22 mouse cellular contexts compared by ENCODE assay signal in genomic region chr9:15584209-15584608, GRCm38 (mm10). TPM values are rescaled to one million over a fixed set of nuclear protein-coding genes. Genes with fewer than 3 reads are reported as not detected.
A peak's percentile ranks its signal among the peaks of the same experiment; 100 is the strongest.
DNase-seq lines count a peak whose midpoint lies in the region; ATAC-seq and TF ChIP-seq lines count a peak whose summit lies in the region.
"Had no signal": no experiment of that assay in that cellular context is flagged by ENCODE, and none has a peak within 500 bp of the region (broad histone marks: within the 10 kb centered on the region; RNA-seq: fewer than 3 reads in every experiment).

No protein-coding gene starts in this region.

- 0 out of 2 replicates have a peak, but pooled peaks have one; percentile 67 for ATAC-seq in embryonic facial prominence, embryonic 12.5 days (ENCODE audit: insufficient number of reproducible peaks, insufficient read depth, low FRiP score, low TSS enrichment)
- ATAC-seq in stomach, embryonic 15.5 days (ENCODE audit: insufficient read depth, low FRiP score, low read depth): peak; percentile 31; the same call in 1 of the 2 replicates
- ATAC-seq in stomach, postnatal 0 days (ENCODE audit: low FRiP score, low TSS enrichment): no peak
- no peak for ATAC-seq in hindbrain, embryonic 12.5 days (ENCODE audit: low FRiP score)
- ATAC-seq: forebrain, embryonic 13.5 days; hindbrain, embryonic 16.5 days; Patski had no signal

- H3K9ac ChIP-seq in embryonic facial prominence, embryonic 12.5 days: no peak overlapping the region
- no peak overlapping the region for H3K9ac ChIP-seq in stomach, embryonic 15.5 days
- no peak overlapping the region for H3K9ac ChIP-seq in stomach, postnatal 0 days (ENCODE audit: low read length)
- no peak overlapping the region for H3K9ac ChIP-seq in hindbrain, embryonic 12.5 days
- H3K9ac ChIP-seq: embryonic facial prominence, embryonic 13.5 days; forebrain, embryonic 13.5 days; heart, embryonic 13.5 days; hindbrain, embryonic 13.5 days had no signal

- TF ChIP-seq POLR2A in kidney, adult 2 months (IDR thresholded peaks at IDR 0.05; ENCODE audit: low read depth, low read length): peak; percentile 7

- DNase-seq in embryonic facial prominence, embryonic 10.5 days (ENCODE audit: low spot score): no peak
- DNase-seq in kidney, adult 2 months: no peak
- DNase-seq in kidney, adult 18-20 months: no peak
- no peak for DNase-seq in stomach, postnatal 0 days (ENCODE audit: low spot score)
- DNase-seq: adrenal gland, postnatal 10 days; adrenal gland, postnatal 36 days; cerebellum, adult 18-20 months; cerebellum, adult 9-10 months; cerebellum, postnatal 14 days; gastrocnemius, postnatal 25 days; heart, adult 2 months had no signal

- no peak overlapping the region for H3K4me2 ChIP-seq in embryonic facial prominence, embryonic 12.5 days (replicated peaks)
- no peak overlapping the region for H3K4me2 ChIP-seq in stomach, embryonic 15.5 days
- H3K4me2 ChIP-seq in stomach, postnatal 0 days (replicated peaks; ENCODE audit: low read depth): no peak overlapping the region
- no peak overlapping the region for H3K4me2 ChIP-seq in hindbrain, embryonic 12.5 days (replicated peaks)
- H3K4me2 ChIP-seq: embryonic facial prominence, embryonic 13.5 days; forebrain, embryonic 13.5 days; heart, embryonic 13.5 days; hindbrain, embryonic 13.5 days had no signal

- no peaks in the 10 kb centered on the region for H3K4me1 ChIP-seq in embryonic facial prominence, embryonic 12.5 days
- H3K4me1 ChIP-seq in embryonic facial prominence, embryonic 10.5 days: no peaks in the 10 kb centered on the region
- H3K4me1 ChIP-seq in kidney, adult 2 months (ENCODE audit: control insufficient read depth, insufficient read depth, low read length): no peaks in the 10 kb centered on the region
- no peaks in the 10 kb centered on the region for H3K4me1 ChIP-seq in stomach, embryonic 15.5 days
- H3K4me1 ChIP-seq in stomach, postnatal 0 days (replicated peaks; ENCODE audit: control insufficient read depth, insufficient read depth): no peaks in the 10 kb centered on the region
- H3K4me1 ChIP-seq in hindbrain, embryonic 12.5 days: no peaks in the 10 kb centered on the region
- H3K4me1 ChIP-seq: forebrain, embryonic 13.5 days; heart, embryonic 10.5 days; heart, embryonic 13.5 days; hindbrain, embryonic 13.5 days had no signal

- H3K36me3 ChIP-seq in embryonic facial prominence, embryonic 12.5 days: no peaks in the 10 kb centered on the region
- no peaks in the 10 kb centered on the region for H3K36me3 ChIP-seq in embryonic facial prominence, embryonic 10.5 days (replicated peaks)
- no peaks in the 10 kb centered on the region for H3K36me3 ChIP-seq in kidney, adult 2 months (ENCODE audit: control insufficient read depth, insufficient read depth, low read length)
- H3K36me3 ChIP-seq in stomach, embryonic 15.5 days: no peaks in the 10 kb centered on the region
- no peaks in the 10 kb centered on the region for H3K36me3 ChIP-seq in stomach, postnatal 0 days (ENCODE audit: control insufficient read depth, insufficient read depth, low read length)
- H3K36me3 ChIP-seq in hindbrain, embryonic 12.5 days: no peaks in the 10 kb centered on the region
- H3K36me3 ChIP-seq: embryonic facial prominence, embryonic 13.5 days; forebrain, embryonic 10.5 days; heart, embryonic 10.5 days; heart, embryonic 13.5 days; hindbrain, embryonic 13.5 days had no signal

- TF ChIP-seq EP300 in stomach, postnatal 0 days (optimal IDR thresholded peaks at IDR 0.05): no peak

- no peak for TF ChIP-seq CTCF in kidney, adult 2 months (conservative IDR thresholded peaks at IDR 0.05; ENCODE audit: insufficient read depth, insufficient read length, low read depth, low read length)
- no peak for TF ChIP-seq CTCF in stomach, postnatal 0 days (IDR thresholded peaks at IDR 0.05; ENCODE audit: low read depth)

- H3K27ac ChIP-seq in embryonic facial prominence, embryonic 12.5 days: no peak overlapping the region
- no peak overlapping the region for H3K27ac ChIP-seq in embryonic facial prominence, embryonic 10.5 days (replicated peaks)
- no peak overlapping the region for H3K27ac ChIP-seq in kidney, adult 2 months (ENCODE audit: insufficient read depth, low read depth, low read length)
- H3K27ac ChIP-seq in stomach, embryonic 15.5 days: no peak overlapping the region
- no peak overlapping the region for H3K27ac ChIP-seq in stomach, postnatal 0 days (replicated peaks)
- H3K27ac ChIP-seq in hindbrain, embryonic 12.5 days: no peak overlapping the region
- H3K27ac ChIP-seq: embryonic facial prominence, embryonic 13.5 days; forebrain, embryonic 10.5 days; forebrain, embryonic 13.5 days; heart, adult 2 months; heart, embryonic 10.5 days; heart, embryonic 13.5 days; hindbrain, embryonic 13.5 days had no signal

- H3K4me3 ChIP-seq in embryonic facial prominence, embryonic 12.5 days: no peak overlapping the region
- H3K4me3 ChIP-seq in embryonic facial prominence, embryonic 10.5 days: no peak overlapping the region
- H3K4me3 ChIP-seq in kidney, adult 2 months (ENCODE audit: insufficient read depth, low read depth, low read length): no peak overlapping the region
- H3K4me3 ChIP-seq in stomach, embryonic 15.5 days (replicated peaks): no peak overlapping the region
- no peak overlapping the region for H3K4me3 ChIP-seq in stomach, postnatal 0 days (ENCODE audit: low read depth, low read length)
- no peak overlapping the region for H3K4me3 ChIP-seq in hindbrain, embryonic 12.5 days
- H3K4me3 ChIP-seq: embryonic facial prominence, embryonic 13.5 days; forebrain, embryonic 10.5 days; forebrain, embryonic 13.5 days; heart, adult 2 months; heart, embryonic 10.5 days; heart, embryonic 13.5 days; hindbrain, embryonic 13.5 days had no signal

- H3K9me3 ChIP-seq in embryonic facial prominence, embryonic 12.5 days: no peaks in the 10 kb centered on the region
- no peaks in the 10 kb centered on the region for H3K9me3 ChIP-seq in embryonic facial prominence, embryonic 10.5 days
- H3K9me3 ChIP-seq in stomach, embryonic 15.5 days: no peaks in the 10 kb centered on the region
- H3K9me3 ChIP-seq in stomach, postnatal 0 days (ENCODE audit: control insufficient read depth, low read length): no peaks in the 10 kb centered on the region
- H3K9me3 ChIP-seq in hindbrain, embryonic 12.5 days (replicated peaks): no peaks in the 10 kb centered on the region
- H3K9me3 ChIP-seq: embryonic facial prominence, embryonic 13.5 days; forebrain, embryonic 10.5 days; forebrain, embryonic 13.5 days; heart, embryonic 10.5 days; heart, embryonic 13.5 days; hindbrain, embryonic 13.5 days had no signal

- no peaks in the 10 kb centered on the region for H3K27me3 ChIP-seq in embryonic facial prominence, embryonic 12.5 days
- no peaks in the 10 kb centered on the region for H3K27me3 ChIP-seq in embryonic facial prominence, embryonic 10.5 days (replicated peaks; ENCODE audit: low read depth, poor library complexity, severe bottlenecking)
- H3K27me3 ChIP-seq in kidney, adult 2 months (replicated peaks; ENCODE audit: control insufficient read depth, insufficient read depth, low read length): no peaks in the 10 kb centered on the region
- no peaks in the 10 kb centered on the region for H3K27me3 ChIP-seq in stomach, embryonic 15.5 days (replicated peaks)
- H3K27me3 ChIP-seq in stomach, postnatal 0 days (ENCODE audit: control insufficient read depth, insufficient read depth, low read length): no peaks in the 10 kb centered on the region
- H3K27me3 ChIP-seq in hindbrain, embryonic 12.5 days: no peaks in the 10 kb centered on the region
- H3K27me3 ChIP-seq: embryonic facial prominence, embryonic 13.5 days; forebrain, embryonic 13.5 days; heart, embryonic 13.5 days; hindbrain, embryonic 13.5 days had no signal

- WGBS in embryonic facial prominence, embryonic 12.5 days: 86% methylated on average over 9 of the region's 9 CpGs
- WGBS in embryonic facial prominence, embryonic 10.5 days: 87% methylated on average over 9 of the region's 9 CpGs
- 90% methylated on average over 9 of the region's 9 CpGs for WGBS in kidney, adult 2 months
- WGBS in stomach, embryonic 15.5 days: 78% methylated on average over 9 of the region's 9 CpGs
- WGBS in stomach, postnatal 0 days: 74% methylated on average over 9 of the region's 9 CpGs
- WGBS in hindbrain, embryonic 12.5 days: 89% methylated on average over 9 of the region's 9 CpGs

RNA-seq across cellular contexts. Expression of gene Deup1, which starts 43.5 kb away (rescaled TPM):
- polyA plus RNA-seq in embryonic facial prominence, embryonic 12.5 days (2016; fragmentation: Nextera tagmentation; extraction: Ambion mirVana): 0.34 and 0.56 TPM in 2 replicates
- polyA plus RNA-seq in embryonic facial prominence, embryonic 10.5 days (2016; fragmentation: Nextera tagmentation; extraction: Ambion mirVana): 0.59 TPM in 2 replicates
- 0.12 and 0.19 TPM in 2 replicates for polyA plus RNA-seq in kidney, adult 2 months (2012; rRNA removed)
- 0.12 and 0.40 TPM in 2 replicates for polyA plus RNA-seq in stomach, embryonic 15.5 days (2015; fragmentation: Nextera tagmentation; extraction: Ambion mirVana)
- polyA plus RNA-seq in stomach, postnatal 0 days (2015; fragmentation: Nextera tagmentation; extraction: Ambion mirVana): 0.05 and 0.11 TPM in 2 replicates
- 3.5 and 4.0 TPM in 2 replicates for polyA plus RNA-seq in hindbrain, embryonic 12.5 days (2016; fragmentation: Nextera tagmentation; extraction: Ambion mirVana)
- polyA plus RNA-seq: Patski had no signal

Comparison
In these comparisons a context has a peak if more than half of its experiments do, and no peak if none do; other contexts are left out.
1. ATAC-seq: peak in embryonic facial prominence, embryonic 12.5 days (single experiment) and stomach, embryonic 15.5 days (single experiment); none in stomach, postnatal 0 days (single experiment) and hindbrain, embryonic 12.5 days (single experiment).